Mouse (Mus musculus) midbrain, embryonic 13.5 days (tissue): ENCODE results near the gene Olfr902. TPM values are rescaled to one million over a fixed set of nuclear protein-coding genes. Genes with fewer than 3 reads are reported as not detected.
"Not testable (repeated sequence)": the region's sequence is repeated elsewhere in the genome, so short reads cannot be mapped to it uniquely, and the experiment has no call there.

Experiments
- ATAC-seq: fragments of 200-750 bp; cut with Nextera tagmentation; 2 replicates; pipeline ENCODE4 v1.8.0; 2017; ENCODE audit warnings: mild to moderate bottlenecking, moderate TSS enrichment, moderate library complexity
- H3K27ac ChIP-seq: fragments of 300-500 bp; sonication (generic); 2 replicates; pipeline ENCODE4 v1.5.1; 2015; ENCODE audit warnings: inconsistent platforms, mild to moderate bottlenecking, moderate library complexity
- H3K27me3 ChIP-seq: fragments of 300-500 bp; sonication (generic); 2 replicates; pipeline ENCODE4 v1.6.1; 2015; ENCODE audit warnings: mild to moderate bottlenecking, inconsistent platforms
- H3K36me3 ChIP-seq: fragments of 300-500 bp; sonication (generic); 2 replicates; pipeline ENCODE4 v1.6.1; 2015; ENCODE audit warnings: mild to moderate bottlenecking, inconsistent platforms
- H3K4me1 ChIP-seq: fragments of 300-500 bp; sonication (generic); replicated peaks from 2 replicates; pipeline ENCODE4 v1.6.1; 2015; ENCODE audit warnings: inconsistent platforms
- H3K4me2 ChIP-seq: fragments of 300-500 bp; sonication (generic); replicated peaks from 2 replicates; pipeline ENCODE4 v1.6.1; 2015; ENCODE audit warnings: moderate library complexity, mild to moderate bottlenecking, inconsistent platforms
- H3K4me3 ChIP-seq: fragments of 300-500 bp; sonication (generic); replicated peaks from 2 replicates; pipeline ENCODE4 v1.5.1; 2015; ENCODE audit warnings: mild to moderate bottlenecking, inconsistent platforms
- H3K9ac ChIP-seq: fragments of 300-500 bp; sonication (generic); replicated peaks from 2 replicates; pipeline ENCODE4 v1.6.1; 2015; ENCODE audit warnings: mild to moderate bottlenecking, inconsistent platforms
- H3K9me3 ChIP-seq: fragments of 300-500 bp; sonication (generic); 2 replicates; pipeline ENCODE4 v1.6.1; 2016; ENCODE audit warnings: mild to moderate bottlenecking, inconsistent platforms
- WGBS: fragments of 180-500 bp; shearing (Covaris S2); methylation state at CpG from one replicate; pipeline ENCODE4 v1.1.7; 2015; 5-methylcytosine and 5-hydroxymethylcytosine counted together
- polyA plus RNA-seq: library from polyadenylated mRNA; unstranded; fragments of >200 nt; fragmentation: Nextera tagmentation; extraction: Ambion mirVana; gene quantifications from 2 replicates; pipeline ENCODE4 v1.2.1, GENCODE M21; 2015

Gene Olfr902
- polyA plus RNA-seq, result not detected in 2 replicates

GRCm38 (mm10) chr9:38447352-38447751 lies at the start of gene Olfr902:
TSS of gene Olfr902 (plus strand) at chr9:38447652.
- H3K27me3 ChIP-seq, result no peaks in the 10 kb centered on the region
- no peak within 1 kb of the TSS for H3K9ac ChIP-seq
- 96% methylated on average over 5 of the region's 5 CpGs for WGBS
- no peaks in the 10 kb centered on the region for H3K4me1 ChIP-seq
- H3K36me3 ChIP-seq, result no peaks in the 10 kb centered on the region
- H3K27ac ChIP-seq, result no peak within 1 kb of the TSS
- no peak within 1 kb of the TSS for H3K4me3 ChIP-seq
- H3K4me2 ChIP-seq, result no peak within 1 kb of the TSS
- no peak for ATAC-seq
- no peaks in the 10 kb centered on the region for H3K9me3 ChIP-seq

GRCm38 (mm10) chr9:38401398-38401797 lies 46.1 kb upstream of the Olfr902 start, which contains the start of gene Olfr147:
TSS of gene Olfr147 (plus strand) at chr9:38401698.
- H3K36me3 ChIP-seq, result no peaks in the 10 kb centered on the region
- no peak within 1 kb of the TSS for H3K4me2 ChIP-seq
- H3K9ac ChIP-seq, result no peak within 1 kb of the TSS
- no peak within 1 kb of the TSS for H3K27ac ChIP-seq
- no peaks in the 10 kb centered on the region for H3K27me3 ChIP-seq
- no peaks in the 10 kb centered on the region for H3K4me1 ChIP-seq
- H3K9me3 ChIP-seq, result no peaks in the 10 kb centered on the region
- no peak within 1 kb of the TSS for H3K4me3 ChIP-seq
- no peak for ATAC-seq
- WGBS, result 89% methylated on average over 1 of the region's 1 CpGs

GRCm38 (mm10) chr9:38407502-38407901 lies 40.0 kb upstream of the Olfr902 start:
- not testable (repeated sequence) for H3K9me3 ChIP-seq, H3K4me3 ChIP-seq, H3K4me1 ChIP-seq, H3K27ac ChIP-seq, H3K27me3 ChIP-seq, H3K4me2 ChIP-seq, H3K36me3 ChIP-seq, H3K9ac ChIP-seq, ATAC-seq
- WGBS, result 94% methylated on average over 3 of the region's 3 CpGs

- 96% methylated on average over 14 of the region's 14 CpGs for WGBS
- ATAC-seq, H3K4me1 ChIP-seq, H3K36me3 ChIP-seq, H3K4me3 ChIP-seq, H3K27ac ChIP-seq, H3K4me2 ChIP-seq, H3K9ac ChIP-seq, H3K9me3 ChIP-seq, H3K27me3 ChIP-seq: not testable (repeated sequence)
Observed at GRCm38 (mm10) chr9:38413502-38413901, 34.0 kb upstream of the Olfr902 start.

- ATAC-seq, result no peak
- no peaks in the 10 kb centered on the region for H3K36me3 ChIP-seq
- peaks cover 4% of the 10 kb centered on the region; the same call in 1 of the 2 replicates for H3K9me3 ChIP-seq
- no peaks in the 10 kb centered on the region for H3K4me1 ChIP-seq
- no peak overlapping the region for H3K4me3 ChIP-seq
- no peak overlapping the region for H3K27ac ChIP-seq
- H3K9ac ChIP-seq, result no peak overlapping the region
- no peak overlapping the region for H3K4me2 ChIP-seq
- no peaks in the 10 kb centered on the region for H3K27me3 ChIP-seq
Observed at GRCm38 (mm10) chr9:38423801-38424200, 23.7 kb upstream of the Olfr902 start.

- no peak for ATAC-seq
- H3K27me3 ChIP-seq, result no peaks in the 10 kb centered on the region
- WGBS, result 53% methylated on average over 1 of the region's 1 CpGs
- H3K4me2 ChIP-seq, result no peak overlapping the region
- H3K4me3 ChIP-seq, result no peak overlapping the region
- H3K36me3 ChIP-seq, result no peaks in the 10 kb centered on the region
- no peak overlapping the region for H3K9ac ChIP-seq
- H3K4me1 ChIP-seq, result no peaks in the 10 kb centered on the region
- H3K9me3 ChIP-seq, result peaks cover 4% of the 10 kb centered on the region; the same call in 1 of the 2 replicates
- H3K27ac ChIP-seq, result no peak overlapping the region
Observed at GRCm38 (mm10) chr9:38427026-38427425, 20.4 kb upstream of the Olfr902 start.

- H3K36me3 ChIP-seq, result no peaks in the 10 kb centered on the region
- H3K9ac ChIP-seq, result no peak within 1 kb of the TSS
- no peak within 1 kb of the TSS for H3K4me3 ChIP-seq
- WGBS, result 91% methylated on average over 1 of the region's 1 CpGs
- no peak within 1 kb of the TSS for H3K4me2 ChIP-seq
- H3K4me1 ChIP-seq, result no peaks in the 10 kb centered on the region
- no peak for ATAC-seq
- peaks cover 4% of the 10 kb centered on the region; the same call in 1 of the 2 replicates for H3K9me3 ChIP-seq
- H3K27ac ChIP-seq, result no peak within 1 kb of the TSS
- no peaks in the 10 kb centered on the region for H3K27me3 ChIP-seq
Observed at GRCm38 (mm10) chr9:38429155-38429554, 18.3 kb upstream of the Olfr902 start, which contains the start of gene Olfr901. TSS of gene Olfr901 (plus strand) at chr9:38429455.

GRCm38 (mm10) chr9:38462844-38463243 lies 15.4 kb downstream of the Olfr902 start, which contains the start of gene Olfr904:
TSS of gene Olfr904 (plus strand) at chr9:38463144.
- Histone ChIP-seq H3K9ac (no peak within 1 kb of the TSS), H3K27ac (no peak within 1 kb of the TSS), H3K4me3 (no peak within 1 kb of the TSS), H3K27me3 (no peaks in the 10 kb centered on the region), H3K9me3 (no peaks in the 10 kb centered on the region), H3K36me3 (no peaks in the 10 kb centered on the region), H3K4me1 (no peaks in the 10 kb centered on the region), H3K4me2 (no peak within 1 kb of the TSS)
- ATAC-seq, result no peak

GRCm38 (mm10) chr9:38470807-38471206 lies 23.4 kb downstream of the Olfr902 start, which contains the start of gene Olfr905:
TSS of gene Olfr905 (plus strand) at chr9:38471107.
- H3K9me3 ChIP-seq, result no peaks in the 10 kb centered on the region

GRCm38 (mm10) chr9:38486785-38487184 lies 39.3 kb downstream of the Olfr902 start, which contains the start of gene Olfr906:
TSS of gene Olfr906 (plus strand) at chr9:38487085.
- Histone ChIP-seq H3K4me2 (no peak within 1 kb of the TSS), H3K4me1 (no peaks in the 10 kb centered on the region), H3K9me3 (no peaks in the 10 kb centered on the region), H3K36me3 (no peaks in the 10 kb centered on the region), H3K4me3 (no peak within 1 kb of the TSS), H3K9ac (no peak within 1 kb of the TSS), H3K27ac (no peak within 1 kb of the TSS), H3K27me3 (no peaks in the 10 kb centered on the region)
- WGBS, result 86% methylated on average over 3 of the region's 3 CpGs
- ATAC-seq, result no peak

More at GRCm38 (mm10) chr9:38470807-38471206, 23.4 kb downstream of the Olfr902 start, which contains the start of gene Olfr905:
- Histone ChIP-seq H3K27me3 (no peaks in the 10 kb centered on the region), H3K4me3 (no peak within 1 kb of the TSS), H3K36me3 (no peaks in the 10 kb centered on the region), H3K4me1 (no peaks in the 10 kb centered on the region), H3K27ac (no peak within 1 kb of the TSS), H3K4me2 (no peak within 1 kb of the TSS), H3K9ac (no peak within 1 kb of the TSS)
- ATAC-seq, result no peak

- Histone ChIP-seq H3K27ac (no peak within 1 kb of the TSS), H3K27me3 (no peaks in the 10 kb centered on the region), H3K36me3 (no peaks in the 10 kb centered on the region), H3K9me3 (no peaks in the 10 kb centered on the region), H3K9ac (no peak within 1 kb of the TSS), H3K4me2 (no peak within 1 kb of the TSS), H3K4me1 (no peaks in the 10 kb centered on the region), H3K4me3 (no peak within 1 kb of the TSS)
- no peak for ATAC-seq
- 86% methylated on average over 2 of the region's 2 CpGs for WGBS
Observed at GRCm38 (mm10) chr9:38495501-38495900, 48.0 kb downstream of the Olfr902 start, which contains the start of gene Olfr907. TSS of gene Olfr907 (plus strand) at chr9:38495801.
